Mouse (Mus musculus): ENCODE results near the gene Trib3.

- no peak for TF ChIP-seq POLR2A (IDR thresholded peaks at IDR 0.05; ENCODE audit: insufficient read depth, low read depth, low read length)
- no peak for TF ChIP-seq CTCF (IDR thresholded peaks at IDR 0.05; ENCODE audit: insufficient read depth, low read depth, low read length)
Measured at GRCm38 (mm10) chr2:152293179-152293726, 50.6 kb downstream of the Trib3 start.
